Mouse (Mus musculus) limb, embryonic 14.5 days (tissue): ENCODE data around the gene Pla2g16. TPM values are rescaled to one million over a fixed set of nuclear protein-coding genes. Genes with fewer than 3 reads are reported as not detected.
A peak's percentile ranks its signal among the peaks of the same experiment; 100 is the strongest.

Experiments
- ATAC-seq: fragments of 200-750 bp; cut with Nextera tagmentation; 2 replicates; pipeline ENCODE4 v1.8.0; 2017; ENCODE audit warnings: low read depth, moderate number of reproducible peaks, moderate TSS enrichment; ENCODE audit not compliant: low FRiP score
- DNase-seq: peaks from one replicate; pipeline ENCODE4 v3.0.0-alpha.2; 2015; ENCODE audit warnings: low spot score
- H3K27ac ChIP-seq: fragments of 300-500 bp; sonication (generic); replicated peaks from 2 replicates; pipeline ENCODE4 v1.5.1; 2014; ENCODE audit warnings: low read depth, mild to moderate bottlenecking, low read length, moderate library complexity, mixed read lengths
- H3K27me3 ChIP-seq: fragments of 300-500 bp; sonication (generic); 2 replicates; pipeline ENCODE4 v1.6.1; 2014; ENCODE audit warnings: low read length, mixed read lengths; ENCODE audit not compliant: control insufficient read depth, insufficient read depth
- H3K36me3 ChIP-seq: fragments of 300-500 bp; sonication (generic); 2 replicates; pipeline ENCODE4 v1.6.1; 2014; ENCODE audit warnings: mild to moderate bottlenecking, low read length, moderate library complexity, mixed read lengths; ENCODE audit not compliant: control insufficient read depth, insufficient read depth
- H3K4me1 ChIP-seq: fragments of 300-500 bp; sonication (generic); 2 replicates; pipeline ENCODE4 v1.6.1; 2014; ENCODE audit warnings: antibody characterized with exemption, low read length, mixed read lengths; ENCODE audit not compliant: control insufficient read depth, insufficient read depth
- H3K4me2 ChIP-seq: fragments of 300-500 bp; sonication (generic); replicated peaks from 2 replicates; pipeline ENCODE4 v1.6.1; 2014; ENCODE audit warnings: low read depth, mild to moderate bottlenecking, low read length, moderate library complexity; ENCODE audit not compliant: severe bottlenecking
- H3K4me3 ChIP-seq: fragments of 300-500 bp; sonication (generic); replicated peaks from 2 replicates; pipeline ENCODE4 v1.5.1; 2014; ENCODE audit warnings: low read length
- H3K9ac ChIP-seq: fragments of 300-500 bp; sonication (generic); 2 replicates; pipeline ENCODE4 v1.6.1; 2014; ENCODE audit warnings: mild to moderate bottlenecking, low read depth, low read length, moderate library complexity; ENCODE audit not compliant: severe bottlenecking
- H3K9me3 ChIP-seq: fragments of 300-500 bp; sonication (generic); 2 replicates; pipeline ENCODE4 v1.6.1; 2016; ENCODE audit warnings: low read length; ENCODE audit not compliant: control insufficient read depth
- POLR2A ChIP-seq: fragments of 200-500 bp; IDR thresholded peaks from 2 replicates; pipeline ENCODE4 v1.8.0; 2012; ENCODE audit warnings: inconsistent platforms, mild to moderate bottlenecking, moderate library complexity, borderline replicate concordance; ENCODE audit not compliant: insufficient read depth, insufficient read length; ENCODE audit errors: extremely low read depth
- WGBS: fragments of 180-500 bp; shearing (Covaris S2); extraction: QIAGEN DNeasy Blood & Tissue Kit; methylation state at CpG from one replicate; pipeline ENCODE4 v1.1.7; 2014; 5-methylcytosine and 5-hydroxymethylcytosine counted together
- polyA plus RNA-seq, 2 experiments: library from polyadenylated mRNA; depleted of rRNA in 1 of 2; stranded (reverse) in 1 of 2; unstranded in 1 of 2; fragments of >200 nt; fragmentation: Nextera tagmentation in 1 of 2; extraction: Ambion mirVana in 1 of 2; gene quantifications; 2 replicates each; pipeline versions ENCODE4 v1.2.1 to v1.2.3; 2012 to 2014

Gene Pla2g16
- polyA plus RNA-seq, 2 experiments, result 9.2 to 13.3 TPM

GRCm38 (mm10) chr19:7554881-7555280 is 2.4 kb upstream of the Pla2g16 start:
- DNase-seq (no peak), ATAC-seq (no peak)
- 74% methylated on average over 4 of the region's 4 CpGs for WGBS
- Histone ChIP-seq H3K9me3 (no peaks in the 10 kb centered on the region), H3K4me3 (no peak overlapping the region), H3K4me2 (no peak overlapping the region), H3K4me1 (peaks cover 10% of the 10 kb centered on the region; the same call in 1 of the 2 replicates), H3K9ac (no peak overlapping the region), H3K27me3 (no peaks in the 10 kb centered on the region), H3K36me3 (no peaks in the 10 kb centered on the region), H3K27ac (no peak overlapping the region)
- TF ChIP-seq POLR2A, result no peak

GRCm38 (mm10) chr19:7556641-7557040 is 618 bp upstream of the Pla2g16 start:
- Histone ChIP-seq H3K36me3 (no peaks in the 10 kb centered on the region), H3K27me3 (no peaks in the 10 kb centered on the region), H3K9ac (no peak overlapping the region), H3K4me2 (no peak overlapping the region), H3K4me1 (peaks cover 10% of the 10 kb centered on the region; the same call in 1 of the 2 replicates), H3K9me3 (no peaks in the 10 kb centered on the region), H3K27ac (no peak overlapping the region), H3K4me3 (no peak overlapping the region)
- 93% methylated on average over 1 of the region's 1 CpGs for WGBS
- no peak for TF ChIP-seq POLR2A
- no peak for ATAC-seq
- no peak for DNase-seq

- ATAC-seq, result no peak; the same call in 1 of the 2 replicates
- peak overlapping the region; percentile 86 for H3K4me2 ChIP-seq
- no peak overlapping the region for H3K27ac ChIP-seq
- TF ChIP-seq POLR2A, result no peak
- H3K27me3 ChIP-seq, result no peaks in the 10 kb centered on the region
- H3K4me3 ChIP-seq, result peak overlapping the region; percentile 42
- peak overlapping the region; percentile 52 for H3K9ac ChIP-seq
- no peaks in the 10 kb centered on the region for H3K36me3 ChIP-seq
- no peaks in the 10 kb centered on the region for H3K9me3 ChIP-seq
- WGBS, result 6% methylated on average over 4 of the region's 4 CpGs
- DNase-seq, result no peak
- peaks cover 10% of the 10 kb centered on the region; the same call in 1 of the 2 replicates for H3K4me1 ChIP-seq
Measured at GRCm38 (mm10) chr19:7557844-7558243, 585 bp downstream of the Pla2g16 start.

- Histone ChIP-seq H3K4me1 (peaks cover 10% of the 10 kb centered on the region; the same call in 1 of the 2 replicates), H3K9me3 (no peaks in the 10 kb centered on the region), H3K4me3 (peak overlapping the region; percentile 42; the same call in 1 of the 2 replicates), H3K27ac (no peak overlapping the region; the same call in 1 of the 2 replicates), H3K36me3 (no peaks in the 10 kb centered on the region), H3K4me2 (peak overlapping the region; percentile 86), H3K9ac (no peak overlapping the region), H3K27me3 (no peaks in the 10 kb centered on the region)
- DNase-seq (no peak), ATAC-seq (no peak)
- TF ChIP-seq POLR2A, result no peak
- WGBS, result 44% methylated on average over 4 of the region's 4 CpGs
Measured at GRCm38 (mm10) chr19:7558675-7559074, 1.4 kb downstream of the Pla2g16 start.

- DNase-seq, result no peak
- H3K9ac ChIP-seq, result no peak overlapping the region
- WGBS, result 79% methylated on average over 4 of the region's 4 CpGs
- H3K9me3 ChIP-seq, result no peaks in the 10 kb centered on the region
- H3K27ac ChIP-seq, result no peak overlapping the region
- no peaks in the 10 kb centered on the region for H3K36me3 ChIP-seq
- peaks cover 10% of the 10 kb centered on the region; the same call in 1 of the 2 replicates for H3K4me1 ChIP-seq
- no peak for TF ChIP-seq POLR2A
- H3K4me2 ChIP-seq, result no peak overlapping the region
- no peak overlapping the region for H3K4me3 ChIP-seq
- H3K27me3 ChIP-seq, result no peaks in the 10 kb centered on the region
- no peak for ATAC-seq
Measured at GRCm38 (mm10) chr19:7559986-7560385, 2.7 kb downstream of the Pla2g16 start.

GRCm38 (mm10) chr19:7561456-7561855 is 4.2 kb downstream of the Pla2g16 start:
- no peak for DNase-seq
- TF ChIP-seq POLR2A, result no peak
- Histone ChIP-seq H3K9me3 (no peaks in the 10 kb centered on the region), H3K27ac (no peak overlapping the region), H3K9ac (no peak overlapping the region), H3K4me3 (no peak overlapping the region), H3K36me3 (no peaks in the 10 kb centered on the region), H3K4me2 (no peak overlapping the region), H3K27me3 (no peaks in the 10 kb centered on the region), H3K4me1 (peaks cover 10% of the 10 kb centered on the region; the same call in 1 of the 2 replicates)
- ATAC-seq, result no peak
- WGBS, result 61% methylated on average over 3 of the region's 3 CpGs
